Mouse (Mus musculus) embryonic facial prominence, embryonic 11.5 days (tissue): Measurements from ENCODE around the gene Cog1. TPM values are rescaled to one million over a fixed set of nuclear protein-coding genes. Genes with fewer than 3 reads are reported as not detected.

ENCODE experiments used
- ATAC-seq: fragments of 200-750 bp; cut with Nextera tagmentation; replicated peaks from 2 replicates; pipeline ENCODE4 v1.8.0; 2017; ENCODE audit warnings: low read depth; ENCODE audit not compliant: insufficient number of reproducible peaks, low FRiP score, low TSS enrichment
- DNase-seq: peaks from one replicate; pipeline ENCODE4 v3.0.0-alpha.2; 2015; ENCODE audit warnings: low spot score
- H3K27ac ChIP-seq: fragments of 300-500 bp; sonication (generic); replicated peaks from 2 replicates; pipeline ENCODE4 v1.5.1; 2014; ENCODE audit warnings: mild to moderate bottlenecking, low read depth, low read length, control low read depth
- H3K27me3 ChIP-seq: fragments of 300-500 bp; sonication (generic); 2 replicates; pipeline ENCODE4 v1.6.1; 2014; ENCODE audit warnings: mild to moderate bottlenecking, low read length, moderate library complexity, mixed read lengths; ENCODE audit not compliant: control insufficient read depth, insufficient read depth
- H3K36me3 ChIP-seq: fragments of 300-500 bp; sonication (generic); replicated peaks from 2 replicates; pipeline ENCODE4 v1.6.1; 2014; ENCODE audit warnings: low read depth, mild to moderate bottlenecking, low read length, moderate library complexity, mixed read lengths; ENCODE audit not compliant: control insufficient read depth, insufficient read depth
- H3K4me1 ChIP-seq: fragments of 300-500 bp; sonication (generic); 2 replicates; pipeline ENCODE4 v1.6.1; 2014; ENCODE audit warnings: low read length, mixed read lengths; ENCODE audit not compliant: control insufficient read depth, insufficient read depth
- H3K4me2 ChIP-seq: fragments of 300-500 bp; sonication (generic); 2 replicates; pipeline ENCODE4 v1.6.1; 2014; ENCODE audit warnings: low read depth, mild to moderate bottlenecking, control low read depth, low read length, moderate library complexity
- H3K4me3 ChIP-seq: fragments of 300-500 bp; sonication (generic); 2 replicates; pipeline ENCODE4 v1.5.1; 2014; ENCODE audit warnings: low read depth, low read length, control low read depth
- H3K9ac ChIP-seq: fragments of 300-500 bp; sonication (generic); replicated peaks from 2 replicates; pipeline ENCODE4 v1.6.1; 2014; ENCODE audit warnings: mild to moderate bottlenecking, control low read depth, low read length
- H3K9me3 ChIP-seq: fragments of 300-500 bp; sonication (generic); replicated peaks from 2 replicates; pipeline ENCODE4 v1.6.1; 2016; ENCODE audit warnings: mild to moderate bottlenecking, low read length, inconsistent platforms, mixed read lengths; ENCODE audit not compliant: control insufficient read depth
- WGBS: fragments of 180-500 bp; shearing (Covaris S2); extraction: QIAGEN DNeasy Blood & Tissue Kit; methylation state at CpG from one replicate; pipeline ENCODE4 v1.1.7; 2014; 5-methylcytosine and 5-hydroxymethylcytosine counted together
- polyA plus RNA-seq: library from polyadenylated mRNA; unstranded; fragments of >200 nt; fragmentation: Nextera tagmentation; extraction: Ambion mirVana; gene quantifications from 2 replicates; pipeline ENCODE4 v1.2.1, GENCODE M21; 2014

Cog1 gene
- 26.1 and 28.4 TPM in 2 replicates for polyA plus RNA-seq

DNA sequence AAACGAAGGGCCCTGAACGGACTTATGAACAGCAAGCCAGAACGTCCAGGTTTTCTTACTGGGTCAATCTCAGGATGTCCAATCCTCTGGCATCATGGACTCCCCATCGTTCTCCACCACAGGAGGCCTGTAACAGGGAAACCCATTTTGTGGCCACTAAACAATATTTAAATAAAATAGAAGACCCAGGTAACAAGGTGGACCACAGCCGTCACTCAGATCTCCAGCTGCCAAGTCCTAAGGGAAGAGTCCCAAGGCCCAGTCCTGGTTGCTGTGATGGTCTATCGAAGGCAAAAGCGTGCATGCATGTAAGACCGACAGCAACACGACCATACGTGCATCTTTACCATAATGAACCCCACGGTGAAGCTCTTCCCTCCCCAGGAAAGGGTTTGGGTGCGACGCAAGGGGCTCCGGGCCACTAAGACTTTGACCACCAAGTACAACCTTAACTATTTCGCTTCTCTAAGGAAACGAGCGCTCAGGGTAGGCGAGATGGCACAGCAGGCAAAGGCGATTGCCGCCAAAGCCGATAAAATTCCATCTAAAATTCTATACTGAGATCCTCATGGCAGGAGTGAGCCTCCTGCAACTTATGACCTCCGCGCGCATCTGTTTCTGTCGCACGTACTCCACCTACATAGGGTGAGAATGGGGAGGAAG lies at the start of gene Cog1:
TSS of gene Cog1 (plus strand) at position 480 of the 663 bp plus-strand sequence.
- Histone ChIP-seq H3K4me3 (peak within 1 kb of the TSS; percentile 87), H3K4me1 (no peaks in the 10 kb centered on the region; the same call in 1 of the 2 replicates), H3K9ac (peak within 1 kb of the TSS; percentile 93), H3K36me3 (peaks cover 3% of the 10 kb centered on the region), H3K27me3 (no peaks in the 10 kb centered on the region), H3K4me2 (peak within 1 kb of the TSS; percentile 59), H3K27ac (peak within 1 kb of the TSS; percentile 84), H3K9me3 (no peaks in the 10 kb centered on the region)
- no peak for DNase-seq
- no peak for ATAC-seq
- 39% methylated on average over 26 of the region's 26 CpGs for WGBS

GRCm38 (mm10) chr11:113600526-113601245 lies 48.3 kb upstream of the Cog1 start:
- Histone ChIP-seq H3K4me1 (no peaks in the 10 kb centered on the region; the same call in 1 of the 2 replicates), H3K27ac (no peak overlapping the region), H3K9ac (no peak overlapping the region), H3K4me2 (no peak overlapping the region), H3K27me3 (no peaks in the 10 kb centered on the region), H3K9me3 (no peaks in the 10 kb centered on the region), H3K36me3 (no peaks in the 10 kb centered on the region), H3K4me3 (no peak overlapping the region)
- DNase-seq: no peak
- 83% methylated on average over 18 of the region's 18 CpGs for WGBS
- no peak for ATAC-seq

DNA sequence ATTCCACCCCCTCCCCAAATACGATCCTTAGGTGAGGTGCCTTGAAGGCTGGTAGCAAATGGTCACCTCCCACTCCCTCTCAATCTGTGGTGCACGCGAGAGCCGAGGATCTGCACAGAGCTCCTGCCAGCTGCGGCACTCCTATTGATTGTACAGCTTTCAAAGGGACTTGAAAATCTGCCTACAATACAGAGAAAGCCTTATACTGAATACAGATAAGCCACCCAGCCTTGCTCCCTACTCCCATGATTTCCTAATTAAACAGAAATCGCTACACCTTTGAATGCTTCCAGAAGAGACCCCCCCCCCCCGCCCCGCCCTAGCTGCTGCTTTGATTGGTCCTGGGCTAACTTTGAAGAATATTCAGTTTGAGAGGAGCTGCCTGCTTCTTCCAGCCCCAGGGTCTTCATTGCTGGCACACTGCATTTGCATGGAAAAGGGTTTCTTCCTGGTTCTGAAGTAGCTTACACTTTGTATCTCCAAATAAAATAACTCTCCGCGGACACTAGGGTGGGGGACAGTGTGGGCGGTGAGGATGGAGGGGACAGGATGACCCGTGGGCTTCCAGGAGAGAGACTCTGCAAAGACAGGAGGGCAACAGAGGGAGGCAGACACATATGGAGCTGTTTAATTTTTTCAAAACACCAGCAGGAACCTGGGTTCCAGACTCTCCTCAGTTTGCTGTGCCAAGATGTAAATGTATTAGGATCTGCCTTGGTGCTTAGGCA lies 47.2 kb upstream of the Cog1 start:
- Histone ChIP-seq H3K4me3 (no peak overlapping the region), H3K27ac (no peak overlapping the region; the same call in 1 of the 2 replicates), H3K36me3 (no peaks in the 10 kb centered on the region), H3K9ac (no peak overlapping the region), H3K4me2 (no peak overlapping the region), H3K4me1 (no peaks in the 10 kb centered on the region; the same call in 1 of the 2 replicates), H3K27me3 (no peaks in the 10 kb centered on the region), H3K9me3 (no peaks in the 10 kb centered on the region)
- DNase-seq: no peak
- WGBS: 59% methylated on average over 12 of the region's 12 CpGs
- 0 out of 2 replicates have a peak, but pooled peaks have one; percentile 24 for ATAC-seq

- Histone ChIP-seq H3K9ac (no peak overlapping the region), H3K4me2 (no peak overlapping the region), H3K36me3 (no peaks in the 10 kb centered on the region), H3K4me3 (no peak overlapping the region), H3K9me3 (no peaks in the 10 kb centered on the region), H3K27ac (no peak overlapping the region), H3K27me3 (no peaks in the 10 kb centered on the region; the same call in 1 of the 2 replicates), H3K4me1 (no peaks in the 10 kb centered on the region; the same call in none of the 2 replicates)
- no peak for DNase-seq
- WGBS: 95% methylated on average over 12 of the region's 12 CpGs
- no peak for ATAC-seq
Observed at GRCm38 (mm10) chr11:113607556-113607955, 41.4 kb upstream of the Cog1 start.

DNA sequence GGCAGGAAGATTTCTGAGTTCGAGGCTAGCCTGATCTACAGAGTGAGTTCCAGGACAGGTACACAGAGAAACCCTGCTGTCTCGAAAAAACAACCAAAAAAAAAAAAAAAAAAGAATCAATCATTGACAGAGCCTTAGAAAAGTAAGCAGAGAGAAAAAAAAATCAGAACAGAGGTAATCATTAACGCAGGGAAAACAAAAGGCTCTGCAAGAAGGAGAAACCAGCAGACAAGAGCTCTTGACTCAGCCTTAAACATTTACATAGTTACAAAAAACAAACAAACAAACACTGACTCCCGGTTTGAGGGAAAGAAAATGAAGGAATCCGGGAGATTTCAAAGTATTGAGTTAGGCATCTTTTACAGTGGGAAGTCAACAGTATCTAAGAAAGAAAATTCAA lies 39.4 kb upstream of the Cog1 start:
- no peaks in the 10 kb centered on the region; the same call in 1 of the 2 replicates for H3K4me1 ChIP-seq
- no peaks in the 10 kb centered on the region for H3K9me3 ChIP-seq
- no peaks in the 10 kb centered on the region for H3K36me3 ChIP-seq
- H3K4me3 ChIP-seq: no peak overlapping the region
- no peaks in the 10 kb centered on the region; the same call in 1 of the 2 replicates for H3K27me3 ChIP-seq
- no peak overlapping the region for H3K27ac ChIP-seq
- no peak overlapping the region for H3K4me2 ChIP-seq
- ATAC-seq: no peak
- 84% methylated on average over 5 of the region's 5 CpGs for WGBS
- DNase-seq: no peak
- H3K9ac ChIP-seq: no peak overlapping the region

DNA sequence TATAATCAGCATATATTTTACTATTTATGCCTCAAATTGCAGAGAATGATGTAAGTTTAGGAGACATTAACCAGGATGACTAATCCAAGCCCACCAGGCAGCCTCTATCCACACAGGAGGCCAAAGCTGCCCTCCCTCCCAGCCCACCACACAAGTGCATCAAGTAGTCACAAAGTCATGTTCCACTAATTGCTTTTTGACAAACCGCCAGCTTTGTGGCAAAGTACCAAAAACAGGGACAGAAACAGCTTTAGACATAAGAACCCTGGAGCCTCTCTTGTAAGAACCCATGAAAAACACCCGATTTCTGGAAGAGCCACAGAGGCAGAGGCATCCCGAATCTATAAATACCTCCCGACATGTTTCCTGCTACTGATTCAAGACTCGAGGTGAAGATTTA lies 38.7 kb upstream of the Cog1 start:
- H3K4me3 ChIP-seq: no peak overlapping the region
- DNase-seq (no peak), ATAC-seq (no peak)
- 91% methylated on average over 5 of the region's 5 CpGs for WGBS
- H3K36me3 ChIP-seq: no peaks in the 10 kb centered on the region
- no peaks in the 10 kb centered on the region; the same call in 1 of the 2 replicates for H3K4me1 ChIP-seq
- no peaks in the 10 kb centered on the region; the same call in 1 of the 2 replicates for H3K27me3 ChIP-seq
- no peak overlapping the region for H3K27ac ChIP-seq
- H3K4me2 ChIP-seq: no peak overlapping the region
- no peak overlapping the region for H3K9ac ChIP-seq
- no peaks in the 10 kb centered on the region for H3K9me3 ChIP-seq

- no peaks in the 10 kb centered on the region for H3K36me3 ChIP-seq
- no peaks in the 10 kb centered on the region; the same call in 1 of the 2 replicates for H3K27me3 ChIP-seq
- 86% methylated on average over 10 of the region's 10 CpGs for WGBS
- no peaks in the 10 kb centered on the region for H3K9me3 ChIP-seq
- H3K4me2 ChIP-seq: no peak overlapping the region
- no peak overlapping the region for H3K9ac ChIP-seq
- H3K4me3 ChIP-seq: no peak overlapping the region
- no peaks in the 10 kb centered on the region; the same call in 1 of the 2 replicates for H3K4me1 ChIP-seq
- DNase-seq (no peak), ATAC-seq (no peak)
- H3K27ac ChIP-seq: no peak overlapping the region
Observed at GRCm38 (mm10) chr11:113611112-113611646, 37.8 kb upstream of the Cog1 start.
